Mouse (Mus musculus) lung, adult 2 months (tissue): ENCODE results near the gene Cyp27b1.

Source experiments
- CTCF ChIP-seq: fragments of 200-500 bp; IDR thresholded peaks from 2 replicates; pipeline ENCODE4 v1.5.1; 2011; ENCODE audit warnings: mild to moderate bottlenecking, low read length, control low read depth; ENCODE audit not compliant: insufficient read depth
- POLR2A ChIP-seq: fragments of 200-500 bp; IDR thresholded peaks from 2 replicates; pipeline ENCODE4 v1.6.1; 2011; ENCODE audit warnings: low read depth, mild to moderate bottlenecking, control low read depth, low read length, borderline replicate concordance; ENCODE audit errors: extremely low read depth

- TF ChIP-seq POLR2A, result no peak
- TF ChIP-seq CTCF, result no peak
These were observed 34.1 kb downstream of the Cyp27b1 start for GRCm38 (mm10) chr10:127081996-127082620.
